Mouse (Mus musculus): ENCODE results near the gene Isg15. TPM values are rescaled to one million over a fixed set of nuclear protein-coding genes. Genes with fewer than 3 reads are reported as not detected.
A peak's percentile ranks its signal among the peaks of the same experiment; 100 is the strongest.

The Isg15 gene
- total and polyA plus RNA-seq, 3 experiments = 3.2 to 6.9 (median 4.5) TPM

DNA sequence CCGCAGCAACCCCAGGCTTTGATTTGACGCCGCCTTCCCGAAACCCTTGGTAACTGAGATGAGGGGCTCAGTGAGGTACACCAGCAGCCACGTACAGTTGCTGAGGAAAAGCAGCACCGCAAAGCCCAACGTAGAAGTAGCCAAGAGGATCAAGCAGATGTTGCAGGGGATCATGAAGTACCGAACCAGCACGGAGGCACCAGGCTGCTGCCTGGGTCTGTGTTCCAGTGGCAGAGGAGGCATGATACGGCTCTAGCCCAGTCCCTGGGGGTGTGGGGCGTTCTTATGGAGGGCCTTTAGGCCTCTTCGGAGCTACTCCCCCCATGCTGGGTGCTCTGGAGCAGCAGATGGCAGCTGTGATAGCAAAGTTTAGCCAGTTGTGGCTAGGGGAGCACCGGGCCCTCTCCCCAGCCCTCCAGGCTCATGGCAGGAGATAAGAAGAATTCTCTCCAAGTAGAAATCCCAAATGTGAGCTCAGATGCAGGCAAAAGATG is 15.1 kb downstream of the Isg15 start:
- no peak for TF ChIP-seq CTCF (IDR thresholded peaks at IDR 0.05)
- TF ChIP-seq POLR2A (IDR thresholded peaks at IDR 0.05; ENCODE audit: insufficient read depth, low read depth, low read length) = no peak
- no peak for TF ChIP-seq EP300 (IDR thresholded peaks at IDR 0.05; ENCODE audit: insufficient read depth, low read depth, low read length)
- intact Hi-C loops (cut with DNase I) = no loop called here

DNA sequence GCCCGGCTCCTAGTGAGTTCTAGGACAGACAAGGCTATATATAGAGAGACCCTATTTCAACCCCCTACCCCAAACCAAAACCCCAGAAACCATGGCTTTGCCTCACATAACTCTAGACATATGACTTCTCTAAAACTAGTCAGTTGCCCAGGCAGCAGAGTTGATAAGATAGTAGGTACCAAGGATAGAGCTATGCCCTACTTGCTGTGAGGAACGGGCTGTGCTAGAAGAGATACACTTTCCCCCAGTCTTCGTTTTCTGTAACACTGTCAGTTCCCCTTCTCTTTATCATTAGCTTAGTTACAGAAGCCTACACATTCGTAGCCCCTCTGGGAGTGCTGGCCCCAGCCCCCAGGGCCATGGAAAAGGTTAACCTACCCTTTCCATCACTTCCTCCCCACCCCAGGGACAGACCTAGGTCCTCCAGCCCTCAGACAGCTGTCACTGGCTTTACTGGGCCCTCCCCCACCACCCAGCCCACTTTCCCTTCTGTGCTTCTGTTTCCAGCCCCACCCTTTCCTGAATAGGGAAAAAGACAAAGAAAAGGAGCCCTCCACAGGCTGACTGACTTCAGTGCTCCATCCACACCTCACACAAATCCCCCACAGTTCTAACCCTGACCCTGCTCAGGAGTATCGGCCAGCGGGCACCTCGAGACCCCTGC is 16.2 kb downstream of the Isg15 start:
- TF ChIP-seq POLR2A (IDR thresholded peaks at IDR 0.05; ENCODE audit: insufficient read depth, low read depth, low read length) (no peak), CTCF (IDR thresholded peaks at IDR 0.05) (no peak), EP300 (IDR thresholded peaks at IDR 0.05; ENCODE audit: insufficient read depth, low read depth, low read length) (no peak)
- H3K9ac ChIP-seq (ENCODE audit: low read depth, low read length) = no peak overlapping the region
- 54% methylated on average over 7 of the region's 7 CpGs for WGBS
- no peaks in the 10 kb centered on the region; the same call in 1 of the 2 replicates for H3K79me2 ChIP-seq (replicated peaks; ENCODE audit: control insufficient read depth, insufficient read depth, low read length)
- no peak overlapping the region for H3K4me3 ChIP-seq
- H3K27ac ChIP-seq = peak overlapping the region; percentile 52
- H3K4me1 ChIP-seq (ENCODE audit: control insufficient read depth, insufficient read depth, low read length) = peaks cover 10% of the 10 kb centered on the region
- peak in 1 of 2 experiments; percentile 21 for DNase-seq
- no peaks in the 10 kb centered on the region for H3K36me3 ChIP-seq (ENCODE audit: control insufficient read depth, insufficient read depth, low read length)
- intact Hi-C loops (cut with DNase I) = no loop called here
- no peaks in the 10 kb centered on the region for H3K27me3 ChIP-seq (ENCODE audit: control insufficient read depth, insufficient read depth, low read length)

More for the DNA sequence above, 15.1 kb downstream of the Isg15 start:
- peaks cover 10% of the 10 kb centered on the region for H3K4me1 ChIP-seq (ENCODE audit: control insufficient read depth, insufficient read depth, low read length)
- no peaks in the 10 kb centered on the region; the same call in 1 of the 2 replicates for H3K79me2 ChIP-seq (replicated peaks; ENCODE audit: control insufficient read depth, insufficient read depth, low read length)
- no peak overlapping the region for H3K9ac ChIP-seq (ENCODE audit: low read depth, low read length)
- H3K36me3 ChIP-seq (ENCODE audit: control insufficient read depth, insufficient read depth, low read length) = no peaks in the 10 kb centered on the region
- H3K27me3 ChIP-seq (ENCODE audit: control insufficient read depth, insufficient read depth, low read length) = no peaks in the 10 kb centered on the region
- 84% methylated on average over 13 of the region's 13 CpGs for WGBS
- peak in 1 of 2 experiments; percentile 19 for DNase-seq
- peak overlapping the region; percentile 52 for H3K27ac ChIP-seq
- H3K4me3 ChIP-seq = peak overlapping the region; percentile 24; the same call in 1 of the 2 replicates

DNA sequence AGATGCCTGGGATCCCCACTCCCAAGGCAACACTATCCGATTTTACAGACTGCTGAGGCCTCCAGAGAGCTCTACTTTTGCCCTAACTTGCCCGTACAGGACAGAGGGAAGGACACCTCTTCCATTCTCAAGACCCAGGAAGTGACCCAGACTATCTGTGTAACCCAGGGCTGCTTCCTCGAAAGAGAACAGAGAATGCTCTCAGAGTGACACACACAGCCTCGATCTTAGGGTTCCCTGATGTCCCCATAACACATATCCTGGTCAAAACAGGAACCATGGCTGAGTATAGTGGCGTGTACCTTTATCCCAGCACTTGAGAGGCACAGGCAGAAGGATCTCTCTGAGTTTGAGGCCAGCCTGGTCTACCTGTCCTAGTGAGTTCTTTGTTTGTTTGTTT is 16.9 kb downstream of the Isg15 start:
- H3K4me1 ChIP-seq (ENCODE audit: control insufficient read depth, insufficient read depth, low read length) = peaks cover 8% of the 10 kb centered on the region
- TF ChIP-seq CTCF (IDR thresholded peaks at IDR 0.05) (no peak), EP300 (IDR thresholded peaks at IDR 0.05; ENCODE audit: insufficient read depth, low read depth, low read length) (no peak), POLR2A (IDR thresholded peaks at IDR 0.05; ENCODE audit: insufficient read depth, low read depth, low read length) (no peak)
- no peaks in the 10 kb centered on the region; the same call in 1 of the 2 replicates for H3K79me2 ChIP-seq (replicated peaks; ENCODE audit: control insufficient read depth, insufficient read depth, low read length)
- DNase-seq = no peak
- no peak overlapping the region for H3K4me3 ChIP-seq
- no peak overlapping the region for H3K9ac ChIP-seq (ENCODE audit: low read depth, low read length)
- no peaks in the 10 kb centered on the region for H3K27me3 ChIP-seq (ENCODE audit: control insufficient read depth, insufficient read depth, low read length)
- intact Hi-C loops (cut with DNase I) = no loop called here
- WGBS = 65% methylated on average over 5 of the region's 5 CpGs
- H3K36me3 ChIP-seq (ENCODE audit: control insufficient read depth, insufficient read depth, low read length) = no peaks in the 10 kb centered on the region
- H3K27ac ChIP-seq = no peak overlapping the region

DNA sequence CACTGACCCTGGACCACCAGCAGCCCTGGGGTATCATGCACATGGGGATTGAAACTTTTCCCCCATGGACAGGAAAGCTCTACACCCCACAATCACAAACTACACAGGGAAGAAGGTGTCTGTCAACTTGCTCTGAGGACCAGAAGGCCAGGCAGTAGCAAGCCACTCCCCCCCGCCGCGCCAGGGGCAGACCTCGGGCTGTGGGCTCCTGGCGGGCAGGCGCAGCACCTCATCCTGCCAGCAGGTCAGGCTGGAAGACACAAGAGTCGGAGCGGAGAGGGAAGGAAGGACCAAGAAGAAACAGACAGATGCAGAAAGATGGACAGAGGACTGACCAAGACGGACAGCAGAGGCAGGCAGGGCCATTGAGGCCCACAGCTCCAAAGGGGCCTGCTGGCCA is 23.0 kb downstream of the Isg15 start:
- no peak overlapping the region for H3K27ac ChIP-seq
- 88% methylated on average over 9 of the region's 9 CpGs for WGBS
- no peak overlapping the region for H3K4me3 ChIP-seq
- no peaks in the 10 kb centered on the region for H3K36me3 ChIP-seq (ENCODE audit: control insufficient read depth, insufficient read depth, low read length)
- no peak overlapping the region for H3K9ac ChIP-seq (ENCODE audit: low read depth, low read length)
- DNase-seq = no peak
- no peaks in the 10 kb centered on the region for H3K4me1 ChIP-seq (ENCODE audit: control insufficient read depth, insufficient read depth, low read length)
- no peaks in the 10 kb centered on the region for H3K79me2 ChIP-seq (replicated peaks; ENCODE audit: control insufficient read depth, insufficient read depth, low read length)
- H3K27me3 ChIP-seq (ENCODE audit: control insufficient read depth, insufficient read depth, low read length) = no peaks in the 10 kb centered on the region
- no peak for TF ChIP-seq POLR2A (IDR thresholded peaks at IDR 0.05; ENCODE audit: insufficient read depth, low read depth, low read length)
- no peak for TF ChIP-seq EP300 (IDR thresholded peaks at IDR 0.05; ENCODE audit: insufficient read depth, low read depth, low read length)
- no peak for TF ChIP-seq CTCF (IDR thresholded peaks at IDR 0.05)
- intact Hi-C loops (cut with DNase I) = no loop called here

DNA sequence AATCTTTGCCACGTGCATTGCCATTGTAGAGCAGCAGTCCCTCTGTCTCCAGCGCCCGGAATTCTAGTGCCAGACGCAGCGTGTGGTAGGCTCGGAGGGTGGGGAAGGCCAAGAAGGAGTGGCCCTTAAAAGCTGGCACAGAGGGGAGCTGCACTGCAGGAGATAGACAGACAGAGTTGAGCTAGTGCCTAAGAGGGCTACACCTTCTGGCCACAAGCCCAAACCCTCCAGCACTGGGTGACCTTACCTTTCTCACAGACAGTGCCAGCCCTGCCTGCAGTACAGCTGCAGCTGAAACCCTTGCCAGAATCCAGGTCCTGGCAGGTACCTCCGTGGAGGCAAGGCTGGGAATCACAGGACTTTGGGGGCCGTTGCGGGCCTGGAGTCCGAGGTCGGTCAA is 28.8 kb downstream of the Isg15 start:
- no peaks in the 10 kb centered on the region for H3K36me3 ChIP-seq (ENCODE audit: control insufficient read depth, insufficient read depth, low read length)
- no peak overlapping the region for H3K4me3 ChIP-seq
- peak; percentile 60 to 80 for DNase-seq
- H3K27ac ChIP-seq = no peak overlapping the region; the same call in 1 of the 2 replicates
- no peaks in the 10 kb centered on the region for H3K4me1 ChIP-seq (ENCODE audit: control insufficient read depth, insufficient read depth, low read length)
- TF ChIP-seq EP300 (IDR thresholded peaks at IDR 0.05; ENCODE audit: insufficient read depth, low read depth, low read length) (peak; percentile 64; the same call in 1 of the 2 replicates), POLR2A (IDR thresholded peaks at IDR 0.05; ENCODE audit: insufficient read depth, low read depth, low read length) (no peak)
- H3K9ac ChIP-seq (ENCODE audit: low read depth, low read length) = no peak overlapping the region
- intact Hi-C loops (cut with DNase I) = loop anchor here (5.0 kb wide), 1 partner anchor 45 kb away; the partner anchor contains the start of gene Perm1
- 72% methylated on average over 11 of the region's 11 CpGs for WGBS
- H3K79me2 ChIP-seq (replicated peaks; ENCODE audit: control insufficient read depth, insufficient read depth, low read length) = no peaks in the 10 kb centered on the region
- H3K27me3 ChIP-seq (ENCODE audit: control insufficient read depth, insufficient read depth, low read length) = no peaks in the 10 kb centered on the region

DNA sequence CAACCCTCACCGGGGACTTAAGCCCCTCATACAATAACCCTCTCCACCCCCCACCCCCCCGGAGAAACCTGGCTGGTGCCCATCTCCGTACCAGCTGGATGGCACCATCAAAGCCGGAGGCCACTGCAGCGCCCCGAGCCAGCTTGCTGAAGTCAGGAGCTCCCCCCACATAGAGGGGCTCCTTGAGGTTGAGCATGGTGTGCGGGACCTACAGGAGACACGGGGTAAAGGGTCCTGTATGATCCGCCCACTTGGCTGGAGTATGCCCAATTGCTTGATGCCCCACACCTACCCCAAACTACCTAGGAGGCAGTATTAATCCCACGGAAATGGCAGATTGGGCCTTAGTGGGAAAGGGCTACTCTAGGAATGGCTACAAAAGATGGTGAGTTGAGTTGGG is 31.5 kb downstream of the Isg15 start:
- WGBS = 93% methylated on average over 10 of the region's 10 CpGs
- no peak overlapping the region for H3K4me3 ChIP-seq
- no peak overlapping the region for H3K9ac ChIP-seq (ENCODE audit: low read depth, low read length)
- no peaks in the 10 kb centered on the region for H3K36me3 ChIP-seq (ENCODE audit: control insufficient read depth, insufficient read depth, low read length)
- no peaks in the 10 kb centered on the region for H3K27me3 ChIP-seq (ENCODE audit: control insufficient read depth, insufficient read depth, low read length)
- DNase-seq = no peak
- no peaks in the 10 kb centered on the region for H3K4me1 ChIP-seq (ENCODE audit: control insufficient read depth, insufficient read depth, low read length)
- TF ChIP-seq CTCF (IDR thresholded peaks at IDR 0.05) = no peak
- TF ChIP-seq POLR2A (IDR thresholded peaks at IDR 0.05; ENCODE audit: insufficient read depth, low read depth, low read length) = no peak
- TF ChIP-seq EP300 (IDR thresholded peaks at IDR 0.05; ENCODE audit: insufficient read depth, low read depth, low read length) = no peak
- intact Hi-C loops (cut with DNase I) = no loop called here
- no peaks in the 10 kb centered on the region for H3K79me2 ChIP-seq (replicated peaks; ENCODE audit: control insufficient read depth, insufficient read depth, low read length)
- H3K27ac ChIP-seq = no peak overlapping the region
